Mouse (Mus musculus) heart, embryonic 13.5 days (tissue): ENCODE data around the gene Notch3. TPM values are rescaled to one million over a fixed set of nuclear protein-coding genes. Genes with fewer than 3 reads are reported as not detected.

Experiments
- ATAC-seq: fragments of 200-750 bp; cut with Nextera tagmentation; 2 replicates; pipeline ENCODE4 v1.8.0; 2017; ENCODE audit warnings: moderate TSS enrichment; ENCODE audit not compliant: insufficient number of reproducible peaks, low FRiP score, low TSS enrichment; ENCODE audit errors: extremely low read depth
- H3K27ac ChIP-seq: fragments of 300-500 bp; sonication (generic); replicated peaks from 2 replicates; pipeline ENCODE4 v1.5.1; 2015; ENCODE audit warnings: moderate library complexity, mild to moderate bottlenecking, inconsistent platforms
- H3K27me3 ChIP-seq: fragments of 300-500 bp; sonication (generic); replicated peaks from 2 replicates; pipeline ENCODE4 v1.6.1; 2015; ENCODE audit warnings: mild to moderate bottlenecking, inconsistent platforms
- H3K36me3 ChIP-seq: fragments of 300-500 bp; sonication (generic); 2 replicates; pipeline ENCODE4 v1.6.1; 2015; ENCODE audit warnings: mild to moderate bottlenecking, inconsistent platforms
- H3K4me1 ChIP-seq: fragments of 300-500 bp; sonication (generic); 2 replicates; pipeline ENCODE4 v1.6.1; 2015; ENCODE audit warnings: inconsistent platforms
- H3K4me2 ChIP-seq: fragments of 300-500 bp; sonication (generic); 2 replicates; pipeline ENCODE4 v1.6.1; 2015; ENCODE audit warnings: inconsistent platforms, mild to moderate bottlenecking, moderate library complexity
- H3K4me3 ChIP-seq: fragments of 300-500 bp; sonication (generic); 2 replicates; pipeline ENCODE4 v1.5.1; 2015; ENCODE audit warnings: moderate library complexity, mild to moderate bottlenecking, inconsistent platforms
- H3K9ac ChIP-seq: fragments of 300-500 bp; sonication (generic); 2 replicates; pipeline ENCODE4 v1.6.1; 2015; ENCODE audit warnings: inconsistent platforms, mild to moderate bottlenecking, moderate library complexity
- H3K9me3 ChIP-seq: fragments of 300-500 bp; sonication (generic); 2 replicates; pipeline ENCODE4 v1.6.1; 2016; ENCODE audit warnings: inconsistent platforms
- WGBS: fragments of 180-500 bp; shearing (Covaris S2); methylation state at CpG from one replicate; pipeline ENCODE4 v1.1.7; 2015; ENCODE audit warnings: mixed read lengths; 5-methylcytosine and 5-hydroxymethylcytosine counted together
- polyA plus RNA-seq: library from polyadenylated mRNA; unstranded; fragments of >200 nt; fragmentation: Nextera tagmentation; extraction: Ambion mirVana; gene quantifications from 2 replicates; pipeline ENCODE4 v1.2.1, GENCODE M21; 2015

Gene Notch3
- polyA plus RNA-seq, 1 experiment from 2014 or later: 5.7 TPM

DNA sequence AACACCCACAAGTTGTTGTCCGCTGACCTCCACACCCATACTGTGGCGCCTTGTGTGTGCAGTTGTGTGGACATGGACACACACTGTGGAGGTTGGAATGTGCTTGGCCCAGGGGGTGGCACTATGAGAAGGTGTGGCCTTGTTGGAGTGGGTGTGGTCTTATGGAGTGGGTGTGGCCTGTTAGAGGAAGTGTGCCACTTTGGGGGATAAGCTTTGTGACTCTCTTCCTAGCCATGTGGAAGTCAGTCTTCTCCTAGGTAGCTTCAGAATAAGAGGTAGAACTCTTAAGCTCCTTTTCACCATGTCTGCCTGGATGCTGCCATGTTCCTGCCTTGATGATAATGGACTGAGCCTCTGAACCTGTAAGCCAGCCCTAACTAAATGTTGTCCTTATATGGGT is 79.6 kb downstream of the Notch3 start:
- no peak for ATAC-seq
- Histone ChIP-seq H3K9me3 (no peaks in the 10 kb centered on the region), H3K4me3 (no peak overlapping the region), H3K4me2 (no peak overlapping the region), H3K4me1 (peaks cover 11% of the 10 kb centered on the region), H3K27ac (no peak overlapping the region), H3K36me3 (no peaks in the 10 kb centered on the region), H3K27me3 (no peaks in the 10 kb centered on the region), H3K9ac (no peak overlapping the region)
- 81% methylated on average over 2 of the region's 2 CpGs for WGBS

DNA sequence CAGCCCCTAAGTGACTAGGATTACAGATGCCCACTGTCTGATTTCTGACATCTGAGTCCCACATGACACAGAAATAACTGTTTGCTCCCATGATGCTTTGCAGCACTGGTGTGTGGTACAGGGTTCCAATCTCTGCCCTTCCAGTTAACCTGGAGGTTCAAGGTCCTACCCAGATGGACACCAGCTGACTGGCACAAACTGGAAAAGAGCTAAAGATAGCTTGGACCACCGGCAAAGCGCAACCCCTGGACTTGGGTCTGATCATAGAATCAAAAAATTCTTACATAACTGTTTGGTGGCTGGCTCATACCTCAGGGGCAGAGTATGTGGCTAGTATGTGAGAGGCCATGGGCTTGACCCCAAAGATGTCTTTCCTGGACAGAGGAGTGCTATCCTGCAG is 83.3 kb downstream of the Notch3 start:
- H3K4me1 ChIP-seq: no peaks in the 10 kb centered on the region
- no peaks in the 10 kb centered on the region for H3K9me3 ChIP-seq
- H3K27me3 ChIP-seq: no peaks in the 10 kb centered on the region; the same call in 1 of the 2 replicates
- ATAC-seq: no peak
- H3K4me2 ChIP-seq: no peak overlapping the region
- H3K9ac ChIP-seq: no peak overlapping the region
- no peaks in the 10 kb centered on the region for H3K36me3 ChIP-seq
- 80% methylated on average over 2 of the region's 2 CpGs for WGBS
- H3K27ac ChIP-seq: no peak overlapping the region
- H3K4me3 ChIP-seq: no peak overlapping the region

DNA sequence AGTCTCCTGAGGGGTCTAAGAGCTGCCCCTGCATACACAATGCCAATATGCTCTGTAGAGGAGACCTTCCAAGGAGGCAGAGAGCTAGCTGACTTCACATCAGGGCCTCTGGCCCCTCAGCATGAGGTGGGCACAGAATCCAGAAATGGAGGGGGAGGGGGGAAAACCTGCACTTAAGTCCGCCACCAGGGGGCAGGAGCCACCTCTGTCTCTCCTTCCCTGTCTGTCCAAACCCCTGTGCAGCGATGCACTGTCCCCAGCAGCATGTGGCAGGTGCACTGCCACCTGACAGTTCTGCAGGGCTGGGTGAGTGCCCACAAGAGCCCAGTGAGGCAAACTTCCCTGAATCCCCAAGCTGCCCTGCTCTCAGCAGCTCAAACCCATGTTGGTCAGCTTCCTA is 91.5 kb downstream of the Notch3 start:
- no peaks in the 10 kb centered on the region for H3K36me3 ChIP-seq
- whole genome bisulfite sequencing: 0% methylated on average over 2 of the region's 2 CpGs
- no peak for ATAC-seq
- H3K27me3 ChIP-seq: peaks cover 16% of the 10 kb centered on the region; the same call in 1 of the 2 replicates
- no peak overlapping the region for H3K4me2 ChIP-seq
- no peaks in the 10 kb centered on the region for H3K4me1 ChIP-seq
- H3K9ac ChIP-seq: no peak overlapping the region
- H3K4me3 ChIP-seq: no peak overlapping the region
- H3K27ac ChIP-seq: no peak overlapping the region
- H3K9me3 ChIP-seq: 0 out of 2 replicates have a peak, but pooled peaks cover 2% of the 10 kb centered on the region

DNA sequence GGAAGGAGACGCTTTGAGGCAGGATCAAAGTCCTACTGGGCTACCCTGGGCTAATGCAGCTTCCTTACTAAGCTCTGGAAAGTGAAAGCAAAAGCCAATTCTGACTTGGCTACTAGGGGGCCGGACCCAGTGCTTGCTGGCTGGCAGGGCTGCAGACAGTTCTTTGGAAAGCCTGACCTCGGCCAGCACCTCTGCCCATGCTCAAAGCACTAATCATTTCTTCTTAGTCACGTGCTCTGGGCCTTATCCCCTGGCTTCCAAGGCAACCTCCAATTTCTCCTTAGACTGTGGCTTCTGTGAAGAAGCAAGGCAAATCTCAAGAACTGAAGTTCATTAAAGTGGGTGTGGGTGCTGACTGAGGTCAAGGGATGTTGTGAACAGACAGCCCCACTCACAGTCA is 92.0 kb downstream of the Notch3 start:
- H3K36me3 ChIP-seq: no peaks in the 10 kb centered on the region
- no peaks in the 10 kb centered on the region for H3K4me1 ChIP-seq
- 51% methylated on average over 4 of the region's 4 CpGs for WGBS
- no peak overlapping the region for H3K9ac ChIP-seq
- no peak overlapping the region for H3K4me2 ChIP-seq
- no peak for ATAC-seq
- H3K4me3 ChIP-seq: no peak overlapping the region
- H3K9me3 ChIP-seq: 0 out of 2 replicates have a peak, but pooled peaks cover 2% of the 10 kb centered on the region
- H3K27me3 ChIP-seq: peaks cover 16% of the 10 kb centered on the region; the same call in 1 of the 2 replicates
- no peak overlapping the region for H3K27ac ChIP-seq

DNA sequence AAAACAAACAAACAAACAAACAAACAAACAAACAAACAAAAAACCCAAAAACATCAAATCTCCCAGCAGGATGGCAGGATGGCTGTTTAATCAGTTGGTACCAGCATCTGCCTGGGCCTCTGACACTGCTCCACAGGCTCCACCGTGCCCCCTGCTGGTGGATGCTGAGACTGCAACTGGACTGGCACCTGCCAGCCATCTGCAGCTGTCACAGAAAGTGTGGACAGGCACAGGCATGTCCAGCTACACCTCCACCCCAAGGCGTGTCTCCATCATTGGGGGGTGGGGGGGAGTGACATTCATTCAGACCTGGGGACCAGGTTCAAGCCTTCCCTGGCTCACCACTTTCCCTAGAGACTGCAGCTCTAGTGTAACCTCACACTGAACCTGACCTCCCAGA is 93.3 kb downstream of the Notch3 start:
- Histone ChIP-seq H3K4me1 (no peaks in the 10 kb centered on the region), H3K27me3 (peaks cover 16% of the 10 kb centered on the region; the same call in 1 of the 2 replicates), H3K4me3 (no peak overlapping the region), H3K4me2 (no peak overlapping the region), H3K36me3 (no peaks in the 10 kb centered on the region), H3K27ac (no peak overlapping the region), H3K9me3 (0 out of 2 replicates have a peak, but pooled peaks cover 2% of the 10 kb centered on the region), H3K9ac (no peak overlapping the region)
- no peak for ATAC-seq
- 0% methylated on average over 2 of the region's 2 CpGs for WGBS

Other genes with a start within 250 kb of the Notch3 start
- 34.8 and 42.1 TPM in 2 replicates for gene Rrp1b, start 130.8 kb downstream of the Notch3 start, polyA plus RNA-seq
- gene Hsf2bp, start 130.5 kb downstream of the Notch3 start, polyA plus RNA-seq: 0.15 and 0.41 TPM in 2 replicates
- 0.11 TPM in 1 of 2 replicates, not detected in the other for gene Ephx3, start 22.7 kb upstream of the Notch3 start, polyA plus RNA-seq
- 58.8 and 64.2 TPM in 2 replicates for gene Brd4, start 117.9 kb upstream of the Notch3 start, polyA plus RNA-seq
- gene Akap8, start 154.4 kb upstream of the Notch3 start, polyA plus RNA-seq: 65.8 and 67.8 TPM in 2 replicates
- gene Akap8l, start 183.8 kb upstream of the Notch3 start, polyA plus RNA-seq: 83.9 and 84.3 TPM in 2 replicates
- gene Wiz, start 222.6 kb upstream of the Notch3 start, polyA plus RNA-seq: 10.9 and 12.4 TPM in 2 replicates
- gene Rasal3, start 236.7 kb upstream of the Notch3 start, polyA plus RNA-seq: 0.49 and 1.1 TPM in 2 replicates